Mouse (Mus musculus) cerebellum, adult 11-12 months (tissue): Measurements from ENCODE around the gene Ppp1ca.
A peak's percentile ranks its signal among the peaks of the same experiment; 100 is the strongest.

Source experiments
- DNase-seq: peaks from one replicate; pipeline ENCODE4 v3.0.0; 2022

Gene Ppp1ca

DNA sequence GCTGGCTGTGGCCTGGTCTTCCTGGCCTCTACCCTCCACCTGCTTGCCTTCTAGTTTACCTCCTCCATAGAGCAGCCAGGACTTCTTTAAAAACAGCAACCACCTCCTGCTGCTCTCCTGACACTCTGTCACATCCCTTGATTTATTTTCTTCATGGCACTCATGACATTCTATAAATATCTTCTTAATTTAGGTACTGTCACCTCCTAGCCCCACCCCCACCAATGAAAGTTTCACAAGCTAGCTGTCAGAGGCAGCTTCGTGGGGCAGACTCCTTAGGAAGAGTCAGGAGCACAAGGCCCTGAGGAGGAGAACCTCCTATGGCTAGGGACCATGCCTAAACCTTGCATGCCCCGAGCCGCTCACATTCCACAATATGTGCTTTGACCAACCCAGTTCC, 4.6 kb upstream of the Ppp1ca start:
- DNase-seq, result no peak

DNA sequence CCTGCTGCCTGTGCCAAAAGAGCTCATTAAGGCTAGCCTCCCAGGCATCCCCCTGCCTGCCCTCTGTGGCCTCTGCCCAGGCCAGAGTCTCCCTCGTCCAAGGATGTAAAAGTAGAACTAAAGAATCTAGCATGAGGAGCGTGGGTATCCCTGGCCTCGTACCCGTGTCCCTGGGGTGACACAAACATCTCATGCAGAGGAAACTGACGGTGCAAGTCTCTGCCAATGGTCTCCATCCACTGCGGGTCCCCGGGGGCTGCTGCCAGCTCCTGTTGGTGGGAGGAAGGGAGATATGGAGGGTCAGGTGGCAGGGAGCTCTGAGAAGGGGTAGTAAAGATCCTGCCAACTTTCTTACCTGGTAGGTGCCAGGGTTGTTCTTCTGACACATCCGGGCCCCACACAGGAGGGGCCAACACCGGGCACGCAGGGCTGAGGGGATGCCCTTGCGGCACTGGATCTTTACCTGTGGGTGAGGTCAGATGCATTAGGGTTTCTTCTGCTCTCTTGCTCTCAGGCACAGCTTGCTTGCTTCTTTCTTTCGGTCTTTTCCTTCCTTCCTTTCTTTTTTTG, 2.7 kb upstream of the Ppp1ca start:
- peak; percentile 46 for DNase-seq

DNA sequence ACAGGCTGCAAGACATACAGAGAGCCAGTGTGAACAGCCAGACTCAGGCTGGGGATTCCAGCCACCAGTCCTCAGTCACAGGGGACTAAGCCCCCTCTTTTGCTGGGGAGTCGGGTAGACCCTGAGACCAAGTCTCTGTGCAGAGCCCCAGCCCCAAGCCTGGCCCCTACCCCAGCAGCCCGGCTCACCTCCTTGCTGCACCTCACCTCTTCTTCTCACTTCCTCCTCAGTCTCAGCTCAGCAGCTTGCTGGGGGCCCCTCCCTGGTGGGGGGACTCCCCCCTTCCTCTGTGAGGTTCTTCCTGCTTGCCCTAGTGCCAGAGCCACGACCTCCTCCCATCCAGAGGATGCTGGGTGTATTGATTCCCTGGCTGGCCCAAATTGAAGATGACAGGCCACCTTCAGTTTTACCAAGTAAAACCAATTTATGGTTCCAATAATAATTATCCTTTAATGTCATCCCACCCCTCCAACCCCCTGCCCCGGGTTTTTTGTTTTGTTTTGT, 982 bp upstream of the Ppp1ca start, which contains the start of gene Tbc1d10c:
Gene Tbc1d10c (minus strand): TSS at position 454 of the 504 bp plus-strand sequence.
- DNase-seq, result peak; percentile 68

GRCm38 (mm10) chr19:4192251-4192985, 553 bp downstream of the Ppp1ca start:
- DNase-seq, result no peak

- DNase-seq, result peak; percentile 60
Measured at GRCm38 (mm10) chr19:4193129-4193528, 1.3 kb downstream of the Ppp1ca start.

GRCm38 (mm10) chr19:4194021-4194724, 2.3 kb downstream of the Ppp1ca start:
- peak; percentile 52 for DNase-seq

DNA sequence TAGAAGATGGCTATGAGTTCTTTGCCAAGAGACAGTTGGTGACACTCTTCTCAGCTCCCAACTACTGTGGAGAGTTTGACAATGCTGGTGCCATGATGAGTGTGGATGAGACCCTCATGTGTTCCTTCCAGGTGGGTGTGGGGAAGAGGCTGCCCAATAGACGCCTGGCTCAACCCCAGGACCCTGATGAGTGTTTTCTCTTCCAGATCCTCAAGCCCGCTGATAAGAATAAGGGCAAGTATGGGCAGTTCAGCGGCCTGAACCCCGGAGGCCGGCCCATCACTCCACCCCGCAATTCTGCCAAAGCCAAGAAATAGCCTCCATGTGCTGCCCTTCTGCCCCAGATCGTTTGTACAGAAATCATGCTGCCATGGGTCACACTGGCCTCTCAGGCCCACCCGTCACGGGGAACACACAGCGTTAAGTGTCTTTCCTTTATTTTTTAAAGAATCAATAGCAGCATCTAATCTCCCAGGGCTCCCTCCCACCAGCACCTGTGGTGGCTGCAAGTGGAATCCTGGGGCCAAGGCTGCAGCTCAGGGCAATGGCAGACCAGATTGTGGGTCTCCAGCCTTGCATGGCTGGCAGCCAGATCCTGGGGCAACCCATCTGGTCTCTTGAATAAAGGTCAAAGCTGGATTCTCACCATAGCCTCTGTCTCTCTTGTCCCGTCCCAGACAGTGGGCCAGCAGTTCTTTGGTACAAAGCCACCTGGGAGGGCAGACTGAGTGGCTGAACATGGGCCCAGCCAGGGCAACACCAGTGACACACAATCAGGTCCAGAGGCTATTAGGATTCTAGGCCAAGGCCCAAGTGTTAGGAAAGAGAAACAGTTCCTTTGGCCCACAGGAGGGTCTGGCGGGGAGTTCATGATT, 3.1 kb downstream of the Ppp1ca start:
- DNase-seq, result peak; percentile 89

DNA sequence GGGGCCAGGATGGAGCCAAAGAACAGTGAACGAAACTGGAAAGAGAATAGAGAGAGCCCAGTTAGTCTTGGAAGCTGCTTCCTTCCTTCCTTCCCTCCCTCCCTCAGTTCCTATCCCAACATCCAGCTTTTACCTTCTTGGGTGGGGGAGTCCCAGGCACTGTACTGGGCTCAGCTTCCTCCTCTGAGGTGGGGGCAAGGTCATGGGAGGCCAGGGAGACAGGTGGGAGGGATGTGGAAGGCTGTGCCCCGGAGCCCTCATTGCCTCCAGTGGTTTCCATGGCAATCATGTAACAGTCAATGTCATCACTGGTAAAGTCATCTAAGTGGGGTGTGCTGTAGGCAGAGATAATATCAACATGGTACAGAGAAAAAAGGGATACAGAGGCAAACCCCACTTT, 4.2 kb downstream of the Ppp1ca start:
- DNase-seq, result peak; percentile 39

DNA sequence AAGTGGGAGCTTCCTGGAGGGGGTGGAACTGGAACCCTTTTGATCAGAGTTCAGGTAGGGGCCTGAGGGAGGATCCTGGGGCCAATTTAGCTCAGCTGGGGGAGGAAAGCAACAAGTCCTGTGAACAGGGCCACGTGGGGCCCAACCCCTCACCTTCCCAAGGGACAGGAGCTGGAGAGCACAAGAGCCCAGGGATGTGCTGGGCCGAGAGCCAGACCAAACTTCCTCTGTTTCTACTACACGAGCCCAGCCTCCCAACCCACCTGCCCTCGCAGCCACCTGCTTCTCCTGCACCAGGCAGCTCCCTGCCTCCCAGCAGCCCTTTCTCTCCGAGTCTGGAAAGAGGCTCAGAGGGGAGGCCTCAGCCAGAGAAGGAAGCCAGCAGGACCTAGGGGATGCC, 4.7 kb downstream of the Ppp1ca start:
- peak; percentile 57 for DNase-seq

DNA sequence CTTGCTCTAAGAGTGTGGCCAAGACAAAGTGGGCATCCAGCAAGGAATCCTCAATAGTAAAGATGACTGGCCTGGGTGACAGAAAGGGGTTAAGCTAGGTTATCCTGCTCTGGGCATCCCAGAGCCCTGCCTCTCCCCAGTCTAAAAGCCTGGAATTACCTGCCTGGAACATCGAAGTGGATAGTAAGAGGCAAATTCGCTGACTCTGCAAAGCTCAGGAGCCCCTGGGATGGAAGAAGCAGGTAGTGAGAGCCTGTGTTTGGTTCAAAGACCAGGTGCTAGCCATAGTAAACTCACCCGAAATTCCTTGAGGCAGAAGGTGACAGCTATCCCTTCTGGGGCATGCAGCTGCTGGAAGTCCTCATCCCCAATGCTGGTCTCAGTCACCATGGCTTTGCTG, 5.3 kb downstream of the Ppp1ca start:
- no peak for DNase-seq

DNA sequence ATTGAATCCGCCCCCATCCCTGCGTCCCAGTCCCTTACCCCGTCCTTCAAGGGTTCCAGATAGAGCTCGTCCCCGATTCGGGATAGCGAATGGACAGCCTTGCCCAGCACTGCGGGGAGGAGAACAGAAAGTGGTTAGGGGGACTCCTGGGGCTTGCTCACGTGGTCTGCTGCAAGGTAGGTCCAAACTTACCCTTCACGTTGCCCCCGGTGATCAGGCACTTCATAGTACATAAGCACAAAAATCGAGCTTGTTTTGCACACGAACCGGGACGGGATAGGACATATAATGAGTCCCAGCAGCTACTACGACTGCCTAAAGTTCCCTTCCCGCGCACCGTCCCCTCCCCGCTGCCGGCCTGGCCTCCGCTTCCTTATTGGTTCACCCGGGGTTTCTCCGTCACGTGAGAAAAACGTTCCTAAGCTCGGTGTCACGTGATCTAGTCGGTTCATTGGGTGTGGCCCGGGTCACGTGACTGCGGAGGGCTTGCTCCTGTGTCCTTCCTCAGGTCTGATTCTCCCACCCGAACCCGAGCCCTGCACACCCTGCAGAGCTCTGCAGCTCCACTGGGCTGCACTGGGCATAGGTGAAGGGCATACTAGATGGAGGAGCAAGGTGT, 9.5 kb downstream of the Ppp1ca start, which contains the start of gene Rad9a:
Gene Rad9a (minus strand): TSS at position 372 of the 619 bp plus-strand sequence.
- peak; percentile 97 for DNase-seq

DNA sequence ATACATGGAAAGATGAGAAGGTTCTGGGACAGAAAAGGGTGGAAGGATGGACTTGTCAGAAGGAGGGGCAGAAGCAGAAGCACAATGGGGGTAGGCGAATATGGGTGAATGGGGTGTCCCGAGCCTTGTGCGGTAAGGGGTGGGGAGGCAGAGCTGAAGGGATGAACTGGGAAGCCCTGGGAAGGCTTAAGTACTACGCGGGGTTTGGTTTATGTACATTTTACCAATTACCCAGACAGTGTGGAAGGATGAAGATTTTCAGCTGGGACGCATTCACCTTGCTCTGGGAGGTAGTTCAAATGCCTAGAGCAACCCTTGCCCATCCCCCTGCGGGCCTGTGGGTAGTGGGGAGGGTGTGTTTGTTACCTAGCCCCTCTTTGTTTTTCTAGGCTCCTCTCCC, 10.3 kb downstream of the Ppp1ca start:
- DNase-seq, result no peak

GRCm38 (mm10) chr19:4203148-4203547, 11.3 kb downstream of the Ppp1ca start:
- no peak for DNase-seq

- DNase-seq, result no peak
Measured at GRCm38 (mm10) chr19:4203604-4204326, 11.9 kb downstream of the Ppp1ca start.

DNA sequence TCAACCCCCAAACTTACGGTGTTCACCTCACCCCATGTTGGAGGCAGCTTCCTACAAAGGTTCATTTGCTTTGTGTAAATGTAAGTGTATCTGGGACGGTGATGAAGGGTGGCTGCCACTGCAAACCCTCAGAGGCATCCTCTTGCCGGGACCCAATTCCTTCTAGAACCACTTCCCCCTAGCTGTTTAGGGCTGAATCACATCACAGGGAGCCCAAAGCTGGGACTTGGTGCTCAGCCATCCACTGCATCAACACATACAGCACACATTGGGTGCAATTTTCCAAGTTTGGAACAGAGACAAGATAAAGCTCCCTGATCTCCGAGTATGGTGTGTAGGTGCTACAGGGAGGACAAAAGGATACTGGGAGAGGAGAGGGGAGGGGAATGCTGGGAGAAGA, 13.0 kb downstream of the Ppp1ca start:
- no peak for DNase-seq

DNA sequence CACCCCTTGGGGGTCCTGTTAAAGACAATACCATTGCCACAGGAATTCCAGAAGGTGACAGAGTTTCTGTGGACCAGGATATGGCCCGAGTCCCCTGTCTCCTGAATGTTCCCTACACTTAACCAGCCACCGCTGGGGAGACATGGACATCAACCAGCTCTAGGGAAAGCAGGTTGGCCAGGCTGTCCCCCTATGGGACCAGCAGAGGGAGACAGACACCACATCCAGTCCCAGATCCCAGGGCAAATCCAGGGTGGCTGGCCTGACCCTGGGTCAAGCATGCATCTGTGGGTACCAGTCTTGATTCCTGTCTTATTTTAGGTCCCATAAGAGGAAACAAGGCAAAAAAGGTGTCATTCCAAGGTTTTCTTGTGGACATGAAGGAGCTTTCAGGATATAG, 15.1 kb downstream of the Ppp1ca start:
- DNase-seq, result peak; percentile 67

DNA sequence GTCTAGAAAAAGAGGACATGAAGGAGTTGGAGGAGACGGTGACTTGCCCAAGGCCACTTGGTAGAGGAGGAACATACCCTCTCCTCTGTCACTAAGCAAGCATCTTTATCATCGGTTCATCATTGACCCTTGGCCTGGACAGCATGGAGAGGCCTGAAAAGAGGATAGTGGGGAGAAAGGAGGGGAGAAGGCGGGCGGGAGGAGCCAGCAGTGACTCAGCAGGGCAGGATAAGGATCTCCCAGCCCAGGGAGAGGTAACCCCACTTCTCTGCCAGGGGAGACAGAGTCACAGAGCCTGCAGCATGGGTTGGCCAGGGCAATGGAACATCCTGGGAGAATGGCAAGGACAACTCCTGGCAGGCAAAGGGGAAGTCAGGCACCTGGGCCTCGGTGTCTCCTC, 16.7 kb downstream of the Ppp1ca start:
- DNase-seq, result no peak

- no peak for DNase-seq
Measured at GRCm38 (mm10) chr19:4211891-4212588, 20.2 kb downstream of the Ppp1ca start.

GRCm38 (mm10) chr19:4213524-4213974, 21.7 kb downstream of the Ppp1ca start:
- no peak for DNase-seq

DNA sequence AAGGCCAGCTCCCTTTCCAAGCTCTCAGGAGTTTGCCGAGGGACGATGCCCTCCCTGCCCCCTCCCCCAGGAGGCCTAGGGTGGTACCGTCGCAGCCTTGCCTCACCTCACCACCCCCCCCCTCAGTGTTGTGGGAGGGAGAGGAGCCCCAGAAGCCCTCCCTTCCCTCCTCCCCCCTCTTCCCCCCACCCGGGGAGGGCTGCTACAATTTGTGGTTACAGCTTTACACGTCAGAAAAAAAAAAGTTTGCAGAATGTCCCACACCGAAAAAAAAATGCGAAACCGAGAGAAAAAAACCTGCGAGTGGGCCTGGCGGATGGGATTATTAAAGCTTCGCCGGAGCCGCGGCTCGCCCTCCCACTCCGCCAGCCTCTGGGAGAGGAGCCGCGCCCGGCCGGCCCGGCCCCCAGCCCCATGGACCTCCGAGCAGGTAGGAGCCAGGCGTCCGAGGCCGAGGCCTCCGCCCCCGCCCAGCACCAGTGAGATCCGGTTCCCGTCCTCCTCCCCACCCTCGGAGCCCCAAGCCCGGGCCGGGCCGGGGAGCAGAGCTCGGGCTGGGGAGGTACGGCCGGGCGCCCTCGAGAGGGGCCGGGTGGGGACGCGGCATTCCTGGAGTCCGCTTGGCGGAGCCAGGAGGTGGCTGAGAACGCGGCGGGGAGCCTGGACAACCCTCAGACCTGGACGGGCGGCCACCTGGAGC, 22.4 kb downstream of the Ppp1ca start, which contains the start of the genes Clcf1 and AC109138.7:
Gene Clcf1 (plus strand): TSS at position 168 of the 700 bp plus-strand sequence.
Gene AC109138.7 (plus strand): TSS at position 287 of the 700 bp plus-strand sequence.
- no peak for DNase-seq
